Mouse (Mus musculus): ENCODE data around the gene Ctnnd2. TPM values are rescaled to one million over a fixed set of nuclear protein-coding genes. Genes with fewer than 3 reads are reported as not detected.
A peak's percentile ranks its signal among the peaks of the same experiment; 100 is the strongest.

The Ctnnd2 gene
- total RNA-seq, 2 experiments from 2014 or later: 205 to 208 TPM

GRCm38 (mm10) chr15:31056145-31056544 is 883.8 kb downstream of the Ctnnd2 start:
- no peak for DNase-seq (ENCODE audit: low spot score in 2 of 2)

GRCm38 (mm10) chr15:31058315-31058714 is 885.9 kb downstream of the Ctnnd2 start:
- DNase-seq (ENCODE audit: low spot score in 2 of 2): no peak

- no peak for DNase-seq (ENCODE audit: low spot score in 2 of 2)
These were observed 891.3 kb downstream of the Ctnnd2 start for GRCm38 (mm10) chr15:31063734-31064133.

DNA sequence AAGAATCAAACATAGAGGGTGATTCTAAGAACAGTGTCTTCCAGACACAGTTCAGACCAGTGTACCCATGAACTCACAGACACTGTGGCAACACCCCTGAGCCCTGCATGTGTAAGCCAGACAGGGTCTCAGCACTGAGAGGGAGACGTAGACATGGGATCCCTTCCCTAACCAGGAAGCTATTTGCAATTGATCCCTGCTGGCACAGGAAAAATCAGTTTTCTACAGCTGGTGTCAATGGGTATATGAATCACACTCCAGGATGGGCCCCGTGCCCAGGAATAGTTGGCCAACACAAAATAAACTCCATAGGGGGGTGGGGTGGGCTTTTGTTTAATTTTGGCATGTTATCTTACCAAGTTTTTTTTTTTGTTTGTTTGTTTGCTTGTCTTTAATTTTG is 895.7 kb downstream of the Ctnnd2 start:
- DNase-seq (ENCODE audit: low spot score in 2 of 2): peak in 1 of 2 experiments; percentile 39

DNA sequence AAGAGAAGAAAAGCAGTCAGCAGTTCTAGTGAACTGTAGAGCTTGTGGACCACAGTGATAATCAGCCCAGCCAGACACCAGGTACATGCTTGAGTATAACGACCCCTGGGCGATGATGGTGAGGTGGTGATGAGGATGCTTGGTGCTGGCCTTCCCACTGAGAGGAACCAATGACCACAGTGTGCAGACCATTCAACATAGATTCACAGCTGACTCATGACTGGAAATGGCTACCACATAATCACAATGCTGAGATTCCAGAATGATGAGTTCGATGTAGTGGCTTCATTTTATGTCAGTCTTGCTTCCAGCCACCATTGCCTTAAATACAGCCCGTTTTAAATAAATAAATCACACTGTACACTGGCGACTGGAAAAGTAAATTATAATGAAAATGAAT is 897.9 kb downstream of the Ctnnd2 start:
- no peak for DNase-seq (ENCODE audit: low spot score in 2 of 2)
